Mouse (Mus musculus): ENCODE results near the gene Git1. TPM values are rescaled to one million over a fixed set of nuclear protein-coding genes. Genes with fewer than 3 reads are reported as not detected.

The Git1 gene
- polyA plus RNA-seq, 1 experiment from 2014 or later = 2.1 TPM

DNA sequence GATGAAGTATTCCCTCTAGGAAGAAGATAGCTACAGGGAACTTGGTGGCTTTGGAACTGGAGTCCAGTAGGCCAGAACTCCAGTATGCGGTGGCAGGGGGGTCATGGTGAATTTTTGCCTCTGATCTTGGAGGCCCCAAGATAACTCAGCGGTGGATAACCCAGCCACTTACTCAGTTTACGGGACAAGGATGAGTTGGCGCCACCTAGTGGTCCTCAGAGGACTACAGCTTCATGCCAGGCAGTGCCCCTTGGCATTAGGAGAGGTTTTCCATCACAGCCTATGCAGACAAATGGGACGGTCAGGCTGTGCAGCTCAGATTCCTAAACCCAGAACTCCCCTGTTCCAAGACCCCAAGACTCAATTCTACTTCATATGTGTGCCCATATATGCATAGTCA lies 8.0 kb downstream of the Git1 start:
- Histone ChIP-seq H3K4me3 (ENCODE audit: low read depth, low read length) (no peak overlapping the region), H3K9me3 (ENCODE audit: low read length) (no peaks in the 10 kb centered on the region), H3K4me2 (ENCODE audit: low read depth, low read length) (no peak overlapping the region), H3K9ac (replicated peaks) (no peak overlapping the region), H3K36me3 (replicated peaks; ENCODE audit: insufficient read depth, low read length) (peaks cover 46% of the 10 kb centered on the region), H3K27ac (ENCODE audit: low read depth) (no peak overlapping the region), H3K4me1 (ENCODE audit: insufficient read depth) (peaks cover 7% of the 10 kb centered on the region), H3K27me3 (ENCODE audit: insufficient read depth, low read length) (no peaks in the 10 kb centered on the region)
- ATAC-seq (no peak), DNase-seq (peak; percentile 80)
- TF ChIP-seq EP300 (IDR thresholded peaks at IDR 0.05; ENCODE audit: low read depth) = no peak
- TF ChIP-seq CTCF (IDR thresholded peaks at IDR 0.05; ENCODE audit: low read depth) = peak; percentile 96
- 26% methylated on average over 5 of the region's 5 CpGs for WGBS (ENCODE audit: insufficient replicate concordance)

GRCm38 (mm10) chr11:77501971-77502370 lies 8.6 kb downstream of the Git1 start:
- H3K9me3 ChIP-seq (ENCODE audit: low read length) = no peaks in the 10 kb centered on the region
- no peaks in the 10 kb centered on the region for H3K27me3 ChIP-seq (ENCODE audit: insufficient read depth, low read length)
- H3K4me2 ChIP-seq (ENCODE audit: low read depth, low read length) = no peak overlapping the region
- 83% methylated on average over 4 of the region's 4 CpGs for WGBS (ENCODE audit: insufficient replicate concordance)
- TF ChIP-seq EP300 (IDR thresholded peaks at IDR 0.05; ENCODE audit: low read depth) = no peak
- TF ChIP-seq CTCF (IDR thresholded peaks at IDR 0.05; ENCODE audit: low read depth) = no peak
- no peak overlapping the region for H3K27ac ChIP-seq (ENCODE audit: low read depth)
- no peak for DNase-seq
- no peak for ATAC-seq
- H3K4me1 ChIP-seq (ENCODE audit: insufficient read depth) = peaks cover 4% of the 10 kb centered on the region; the same call in 1 of the 2 replicates
- H3K36me3 ChIP-seq (replicated peaks; ENCODE audit: insufficient read depth, low read length) = peaks cover 51% of the 10 kb centered on the region
- no peak overlapping the region for H3K4me3 ChIP-seq (ENCODE audit: low read depth, low read length)
- no peak overlapping the region for H3K9ac ChIP-seq (replicated peaks)

- WGBS (ENCODE audit: insufficient replicate concordance) = 76% methylated on average over 6 of the region's 6 CpGs
Observed at GRCm38 (mm10) chr11:77502481-77502880, 9.1 kb downstream of the Git1 start.

GRCm38 (mm10) chr11:77503511-77503910 lies 10.1 kb downstream of the Git1 start:
- H3K4me1 ChIP-seq (ENCODE audit: insufficient read depth) = peaks cover 4% of the 10 kb centered on the region
- DNase-seq (no peak), ATAC-seq (no peak)
- H3K4me3 ChIP-seq (ENCODE audit: low read depth, low read length) = no peak overlapping the region
- peaks cover 53% of the 10 kb centered on the region for H3K36me3 ChIP-seq (replicated peaks; ENCODE audit: insufficient read depth, low read length)
- H3K9me3 ChIP-seq (ENCODE audit: low read length) = no peaks in the 10 kb centered on the region
- no peak overlapping the region for H3K9ac ChIP-seq (replicated peaks)
- 45% methylated on average over 3 of the region's 3 CpGs for WGBS (ENCODE audit: insufficient replicate concordance)
- no peaks in the 10 kb centered on the region for H3K27me3 ChIP-seq (ENCODE audit: insufficient read depth, low read length)
- no peak overlapping the region for H3K4me2 ChIP-seq (ENCODE audit: low read depth, low read length)
- TF ChIP-seq EP300 (IDR thresholded peaks at IDR 0.05; ENCODE audit: low read depth) = no peak
- TF ChIP-seq CTCF (IDR thresholded peaks at IDR 0.05; ENCODE audit: low read depth) = no peak
- H3K27ac ChIP-seq (ENCODE audit: low read depth) = no peak overlapping the region

More at GRCm38 (mm10) chr11:77502481-77502880, 9.1 kb downstream of the Git1 start:
- H3K27me3 ChIP-seq (ENCODE audit: insufficient read depth, low read length) = no peaks in the 10 kb centered on the region
- H3K9me3 ChIP-seq (ENCODE audit: low read length) = no peaks in the 10 kb centered on the region
- peaks cover 53% of the 10 kb centered on the region for H3K36me3 ChIP-seq (replicated peaks; ENCODE audit: insufficient read depth, low read length)
- ATAC-seq (no peak), DNase-seq (no peak)
- TF ChIP-seq EP300 (IDR thresholded peaks at IDR 0.05; ENCODE audit: low read depth) (no peak), CTCF (IDR thresholded peaks at IDR 0.05; ENCODE audit: low read depth) (no peak)
- no peak overlapping the region for H3K4me3 ChIP-seq (ENCODE audit: low read depth, low read length)
- H3K9ac ChIP-seq (replicated peaks) = no peak overlapping the region
- H3K4me2 ChIP-seq (ENCODE audit: low read depth, low read length) = no peak overlapping the region
- no peaks in the 10 kb centered on the region for H3K4me1 ChIP-seq (ENCODE audit: insufficient read depth)
- H3K27ac ChIP-seq (ENCODE audit: low read depth) = no peak overlapping the region

DNA sequence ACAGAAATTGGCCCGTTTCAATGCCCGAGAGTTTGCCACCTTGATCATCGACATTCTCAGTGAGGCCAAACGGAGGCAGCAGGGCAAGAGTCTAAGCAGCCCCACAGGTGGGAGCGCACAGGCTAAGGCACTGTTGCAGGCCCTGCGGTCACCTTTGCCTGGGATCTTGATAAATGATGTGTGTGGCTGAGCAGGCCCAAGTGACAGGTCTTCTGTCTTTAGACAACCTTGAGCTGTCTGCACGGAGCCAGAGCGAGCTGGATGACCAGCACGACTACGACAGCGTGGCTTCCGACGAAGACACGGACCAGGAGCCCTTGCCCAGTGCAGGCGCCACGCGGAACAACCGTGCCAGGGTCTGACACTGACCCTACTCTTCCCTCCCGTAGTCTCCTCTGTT lies 11.0 kb downstream of the Git1 start:
- H3K4me2 ChIP-seq (ENCODE audit: low read depth, low read length) = no peak overlapping the region
- DNase-seq (no peak), ATAC-seq (no peak)
- no peaks in the 10 kb centered on the region for H3K27me3 ChIP-seq (ENCODE audit: insufficient read depth, low read length)
- H3K36me3 ChIP-seq (replicated peaks; ENCODE audit: insufficient read depth, low read length) = peaks cover 53% of the 10 kb centered on the region
- WGBS (ENCODE audit: insufficient replicate concordance) = 93% methylated on average over 19 of the region's 19 CpGs
- no peaks in the 10 kb centered on the region for H3K9me3 ChIP-seq (ENCODE audit: low read length)
- no peak overlapping the region for H3K27ac ChIP-seq (ENCODE audit: low read depth)
- no peak overlapping the region for H3K4me3 ChIP-seq (ENCODE audit: low read depth, low read length)
- TF ChIP-seq EP300 (IDR thresholded peaks at IDR 0.05; ENCODE audit: low read depth) (no peak), CTCF (IDR thresholded peaks at IDR 0.05; ENCODE audit: low read depth) (no peak)
- H3K9ac ChIP-seq (replicated peaks) = no peak overlapping the region
- peaks cover 5% of the 10 kb centered on the region for H3K4me1 ChIP-seq (ENCODE audit: insufficient read depth)

GRCm38 (mm10) chr11:77505291-77505980 lies 12.1 kb downstream of the Git1 start:
- TF ChIP-seq CTCF (IDR thresholded peaks at IDR 0.05; ENCODE audit: low read depth) (no peak), EP300 (IDR thresholded peaks at IDR 0.05; ENCODE audit: low read depth) (no peak)
- peaks cover 46% of the 10 kb centered on the region for H3K36me3 ChIP-seq (replicated peaks; ENCODE audit: insufficient read depth, low read length)
- ATAC-seq (no peak), DNase-seq (no peak)
- peaks cover 5% of the 10 kb centered on the region for H3K4me1 ChIP-seq (ENCODE audit: insufficient read depth)
- H3K27ac ChIP-seq (ENCODE audit: low read depth) = no peak overlapping the region
- no peak overlapping the region for H3K4me3 ChIP-seq (ENCODE audit: low read depth, low read length)
- H3K9me3 ChIP-seq (ENCODE audit: low read length) = no peaks in the 10 kb centered on the region
- 84% methylated on average over 22 of the region's 22 CpGs for WGBS (ENCODE audit: insufficient replicate concordance)
- no peak overlapping the region for H3K4me2 ChIP-seq (ENCODE audit: low read depth, low read length)
- H3K27me3 ChIP-seq (ENCODE audit: insufficient read depth, low read length) = no peaks in the 10 kb centered on the region
- no peak overlapping the region for H3K9ac ChIP-seq (replicated peaks)

Data from liver, postnatal 0 days (tissue).